Mouse (Mus musculus) heart, embryonic 10.5 days (tissue): Measurements from ENCODE around the gene Atp13a3. TPM values are rescaled to one million over a fixed set of nuclear protein-coding genes. Genes with fewer than 3 reads are reported as not detected.

Experiments used
- DNase-seq: peaks from one replicate; pipeline ENCODE4 v3.0.0-alpha.2; 2017; ENCODE audit warnings: low spot score
- H3K27ac ChIP-seq: fragments of 300-500 bp; sonication (generic); 2 replicates; pipeline ENCODE4 v1.5.1; 2016; ENCODE audit warnings: mild to moderate bottlenecking
- H3K27me3 ChIP-seq: fragments of 300-500 bp; sonication (generic); 2 replicates; pipeline ENCODE4 v1.6.1; 2016; ENCODE audit warnings: mild to moderate bottlenecking; ENCODE audit not compliant: poor library complexity, insufficient read depth, severe bottlenecking
- H3K36me3 ChIP-seq: fragments of 300-500 bp; sonication (generic); 2 replicates; pipeline ENCODE4 v1.6.1; 2016; ENCODE audit warnings: mild to moderate bottlenecking, moderate library complexity
- H3K4me1 ChIP-seq: fragments of 300-500 bp; sonication (generic); 2 replicates; pipeline ENCODE4 v1.6.1; 2016; ENCODE audit warnings: mild to moderate bottlenecking
- H3K4me3 ChIP-seq: fragments of 300-500 bp; sonication (generic); 2 replicates; pipeline ENCODE4 v1.5.1; 2016; ENCODE audit warnings: mild to moderate bottlenecking, moderate library complexity
- H3K9me3 ChIP-seq: fragments of 300-500 bp; sonication (generic); 2 replicates; pipeline ENCODE4 v1.6.1; 2016; ENCODE audit warnings: mild to moderate bottlenecking, moderate library complexity
- whole genome bisulfite sequencing: fragments of 180-500 bp; shearing (Covaris S2); methylation state at CpG from one replicate; pipeline ENCODE4 v1.1.7; 2016; 5-methylcytosine and 5-hydroxymethylcytosine counted together
- polyA plus RNA-seq: library from polyadenylated mRNA; unstranded; fragments of >200 nt; fragmentation: Nextera tagmentation; extraction: Ambion mirVana; gene quantifications from 2 replicates; pipeline ENCODE4 v1.2.1, GENCODE M21; 2016

Gene Atp13a3
- polyA plus RNA-seq, 1 experiment from 2014 or later, result 12.3 TPM

GRCm38 (mm10) chr16:30280676-30281297 lies 125.0 kb downstream of the Atp13a3 start:
- no peak overlapping the region for H3K4me3 ChIP-seq
- H3K4me1 ChIP-seq, result peaks cover 33% of the 10 kb centered on the region
- 11% methylated on average over 4 of the region's 4 CpGs for WGBS
- no peak overlapping the region for H3K27ac ChIP-seq
- H3K36me3 ChIP-seq, result no peaks in the 10 kb centered on the region
- no peaks in the 10 kb centered on the region for H3K9me3 ChIP-seq
- DNase-seq, result no peak
- H3K27me3 ChIP-seq, result peaks cover 48% of the 10 kb centered on the region

GRCm38 (mm10) chr16:30278406-30278805 lies 127.4 kb downstream of the Atp13a3 start:
- Histone ChIP-seq H3K9me3 (no peaks in the 10 kb centered on the region), H3K27me3 (peaks cover 29% of the 10 kb centered on the region), H3K36me3 (no peaks in the 10 kb centered on the region), H3K4me3 (no peak overlapping the region), H3K27ac (no peak overlapping the region), H3K4me1 (peaks cover 24% of the 10 kb centered on the region)
- 81% methylated on average over 11 of the region's 11 CpGs for WGBS
- DNase-seq, result no peak

GRCm38 (mm10) chr16:30275558-30276340 lies 130.0 kb downstream of the Atp13a3 start:
- Histone ChIP-seq H3K27me3 (0 out of 2 replicates have a peak, but pooled peaks cover 8% of the 10 kb centered on the region), H3K9me3 (no peaks in the 10 kb centered on the region), H3K4me3 (no peak overlapping the region), H3K36me3 (no peaks in the 10 kb centered on the region), H3K4me1 (peaks cover 16% of the 10 kb centered on the region), H3K27ac (no peak overlapping the region)
- no peak for DNase-seq
- WGBS, result 82% methylated on average over 15 of the region's 15 CpGs

- no peak overlapping the region for H3K27ac ChIP-seq
- no peaks in the 10 kb centered on the region for H3K9me3 ChIP-seq
- no peak overlapping the region for H3K4me3 ChIP-seq
- peaks cover 8% of the 10 kb centered on the region; the same call in 1 of the 2 replicates for H3K27me3 ChIP-seq
- no peaks in the 10 kb centered on the region for H3K36me3 ChIP-seq
- no peak for DNase-seq
- peaks cover 8% of the 10 kb centered on the region; the same call in 1 of the 2 replicates for H3K4me1 ChIP-seq
- WGBS, result 88% methylated on average over 8 of the region's 8 CpGs
These were observed 132.7 kb downstream of the Atp13a3 start for GRCm38 (mm10) chr16:30273065-30273464.

- no peak overlapping the region for H3K4me3 ChIP-seq
- H3K4me1 ChIP-seq, result peaks cover 11% of the 10 kb centered on the region; the same call in 1 of the 2 replicates
- H3K9me3 ChIP-seq, result no peaks in the 10 kb centered on the region
- no peak overlapping the region for H3K27ac ChIP-seq
- 74% methylated on average over 6 of the region's 6 CpGs for WGBS
- H3K36me3 ChIP-seq, result no peaks in the 10 kb centered on the region
- H3K27me3 ChIP-seq, result peaks cover 8% of the 10 kb centered on the region; the same call in 1 of the 2 replicates
- no peak for DNase-seq
These were observed 133.7 kb downstream of the Atp13a3 start for GRCm38 (mm10) chr16:30271941-30272595.

GRCm38 (mm10) chr16:30271223-30271761 lies 134.5 kb downstream of the Atp13a3 start:
- peaks cover 8% of the 10 kb centered on the region; the same call in 1 of the 2 replicates for H3K27me3 ChIP-seq
- H3K36me3 ChIP-seq, result no peaks in the 10 kb centered on the region
- no peak for DNase-seq
- H3K4me3 ChIP-seq, result no peak overlapping the region
- H3K9me3 ChIP-seq, result no peaks in the 10 kb centered on the region
- H3K4me1 ChIP-seq, result peaks cover 11% of the 10 kb centered on the region; the same call in 1 of the 2 replicates
- WGBS, result 49% methylated on average over 8 of the region's 8 CpGs
- no peak overlapping the region for H3K27ac ChIP-seq

GRCm38 (mm10) chr16:30267359-30267758 lies 138.4 kb downstream of the Atp13a3 start, which contains the start of gene Cpn2:
Cpn2 (minus strand) TSS chr16:30267499.
- peaks cover 4% of the 10 kb centered on the region for H3K27me3 ChIP-seq
- no peak within 1 kb of the TSS for H3K4me3 ChIP-seq
- WGBS, result 66% methylated on average over 5 of the region's 5 CpGs
- no peak for DNase-seq
- no peaks in the 10 kb centered on the region for H3K9me3 ChIP-seq
- no peak within 1 kb of the TSS for H3K27ac ChIP-seq
- H3K4me1 ChIP-seq, result peaks cover 26% of the 10 kb centered on the region
- H3K36me3 ChIP-seq, result no peaks in the 10 kb centered on the region

- no peak for DNase-seq
- no peak overlapping the region for H3K27ac ChIP-seq
- H3K36me3 ChIP-seq, result no peaks in the 10 kb centered on the region
- WGBS, result 82% methylated on average over 5 of the region's 5 CpGs
- H3K4me3 ChIP-seq, result no peak overlapping the region
- H3K27me3 ChIP-seq, result peaks cover 4% of the 10 kb centered on the region
- H3K4me1 ChIP-seq, result peaks cover 25% of the 10 kb centered on the region
- H3K9me3 ChIP-seq, result no peaks in the 10 kb centered on the region
These were observed 139.2 kb downstream of the Atp13a3 start for GRCm38 (mm10) chr16:30266561-30266960.

- Histone ChIP-seq H3K27ac (peak overlapping the region; percentile 6; the same call in 1 of the 2 replicates), H3K27me3 (peaks cover 5% of the 10 kb centered on the region), H3K36me3 (no peaks in the 10 kb centered on the region), H3K4me1 (peaks cover 18% of the 10 kb centered on the region), H3K9me3 (no peaks in the 10 kb centered on the region), H3K4me3 (no peak overlapping the region)
- no peak for DNase-seq
- WGBS, result 64% methylated on average over 4 of the region's 4 CpGs
These were observed 140.2 kb downstream of the Atp13a3 start for GRCm38 (mm10) chr16:30265611-30266010.

- H3K4me1 ChIP-seq, result peaks cover 34% of the 10 kb centered on the region
- no peaks in the 10 kb centered on the region for H3K9me3 ChIP-seq
- H3K36me3 ChIP-seq, result no peaks in the 10 kb centered on the region
- H3K27me3 ChIP-seq, result peaks cover 24% of the 10 kb centered on the region; the same call in 1 of the 2 replicates
- 73% methylated on average over 4 of the region's 4 CpGs for WGBS
- H3K27ac ChIP-seq, result no peak overlapping the region
- no peak overlapping the region for H3K4me3 ChIP-seq
- DNase-seq, result no peak
These were observed 142.6 kb downstream of the Atp13a3 start for GRCm38 (mm10) chr16:30263156-30263555.

GRCm38 (mm10) chr16:30262664-30263063 lies 143.1 kb downstream of the Atp13a3 start:
- no peaks in the 10 kb centered on the region for H3K36me3 ChIP-seq
- 1% methylated on average over 2 of the region's 2 CpGs for WGBS

More at GRCm38 (mm10) chr16:30262664-30263063, 143.1 kb downstream of the Atp13a3 start:
- peaks cover 39% of the 10 kb centered on the region for H3K4me1 ChIP-seq
- no peaks in the 10 kb centered on the region for H3K9me3 ChIP-seq
- H3K27me3 ChIP-seq, result peaks cover 27% of the 10 kb centered on the region; the same call in 1 of the 2 replicates
- H3K4me3 ChIP-seq, result no peak overlapping the region
- no peak overlapping the region for H3K27ac ChIP-seq
- peak; percentile 86 for DNase-seq
